Mouse (Mus musculus): Measurements from ENCODE around the gene Mpzl2.

DNA sequence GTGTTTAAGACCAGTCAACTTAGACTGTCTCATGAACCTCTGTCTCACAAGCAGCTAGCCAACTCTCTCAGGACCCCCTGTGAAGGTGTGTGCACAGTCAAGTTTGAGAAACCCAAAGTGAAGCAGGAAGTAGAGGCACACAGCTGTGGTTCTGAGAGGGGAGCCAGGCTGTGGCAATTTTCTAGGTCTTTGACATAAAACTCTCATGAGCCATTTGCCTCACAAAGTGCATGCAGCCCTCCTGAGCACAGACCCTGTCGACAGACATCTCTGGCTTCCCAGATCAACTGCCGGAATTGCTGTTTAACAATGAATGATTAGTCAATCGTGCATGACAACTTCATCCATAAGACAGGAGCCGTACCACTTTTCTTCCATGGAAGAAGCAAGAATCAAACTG is 31.3 kb upstream of the Mpzl2 start:
- TF ChIP-seq CTCF (IDR thresholded peaks at IDR 0.05; ENCODE audit: low read depth, low read length) (no peak), POLR2A (IDR thresholded peaks at IDR 0.05; ENCODE audit: insufficient read depth, low read length) (no peak), EP300 (IDR thresholded peaks at IDR 0.05; ENCODE audit: insufficient read depth, low read depth, low read length) (no peak)
